Mouse (Mus musculus) spleen, adult 2 months (tissue): ENCODE results near the gene Ntrk2. TPM values are rescaled to one million over a fixed set of nuclear protein-coding genes. Genes with fewer than 3 reads are reported as not detected.

Experiments
- DNase-seq, 2 experiments: peaks; one replicate each; pipeline versions ENCODE4 v3.0.0 to v3.0.0-alpha.2; 2012 to 2021; ENCODE audit warnings: low spot score in 2 of 2, low read depth in 1 of 2
- H3K27ac ChIP-seq: fragments of 200-500 bp; 2 replicates; pipeline ENCODE4 v1.5.1; 2012; ENCODE audit warnings: low read length, inconsistent platforms; ENCODE audit not compliant: insufficient read depth
- H3K27me3 ChIP-seq: fragments of 200-500 bp; 2 replicates; pipeline ENCODE4 v1.6.1; 2012; ENCODE audit warnings: mild to moderate bottlenecking, moderate library complexity, low read length, inconsistent platforms; ENCODE audit not compliant: control insufficient read depth, insufficient read depth
- H3K36me3 ChIP-seq: fragments of 200-500 bp; 2 replicates; pipeline ENCODE4 v1.6.1; 2012; ENCODE audit warnings: mild to moderate bottlenecking, low read length, inconsistent platforms; ENCODE audit not compliant: control insufficient read depth, insufficient read depth
- H3K4me1 ChIP-seq: fragments of 200-500 bp; 2 replicates; pipeline ENCODE4 v1.6.1; 2011; ENCODE audit warnings: inconsistent platforms; ENCODE audit not compliant: control insufficient read depth, insufficient read depth, insufficient read length
- H3K4me3 ChIP-seq: fragments of 200-500 bp; 2 replicates; pipeline ENCODE4 v1.5.1; 2011; ENCODE audit warnings: mild to moderate bottlenecking, inconsistent platforms; ENCODE audit not compliant: insufficient read depth, insufficient read length; ENCODE audit errors: extremely low read depth
- CTCF ChIP-seq: fragments of 200-500 bp; IDR thresholded peaks from 2 replicates; pipeline ENCODE4 v1.5.1; 2011; ENCODE audit warnings: mild to moderate bottlenecking, inconsistent platforms; ENCODE audit not compliant: insufficient read depth, insufficient read length, insufficient replicate concordance; ENCODE audit errors: extremely low read depth
- POLR2A ChIP-seq: fragments of 200-500 bp; IDR thresholded peaks from 2 replicates; pipeline ENCODE4 v1.6.1; 2011; ENCODE audit warnings: low read depth, low read length, inconsistent platforms
- WGBS: fragments of 180-500 bp; shearing (Covaris S2); methylation state at CpG from one replicate; pipeline ENCODE4 v1.1.7; 2018; 5-methylcytosine and 5-hydroxymethylcytosine counted together
- polyA plus RNA-seq: library from polyadenylated mRNA; depleted of rRNA; stranded (reverse); fragments of >200 nt; gene quantifications from 2 replicates; pipeline ENCODE4 v1.2.3, GENCODE M21; 2012; rRNA removed

Ntrk2 gene
- polyA plus RNA-seq, 1 experiment: 1.3 TPM

GRCm38 (mm10) chr13:59176021-59176420 lies 369.7 kb downstream of the Ntrk2 start:
- no peaks in the 10 kb centered on the region for H3K36me3 ChIP-seq
- WGBS: 82% methylated on average over 3 of the region's 3 CpGs

GRCm38 (mm10) chr13:59176485-59176884 lies 370.1 kb downstream of the Ntrk2 start:
- no peak for TF ChIP-seq CTCF
- TF ChIP-seq POLR2A: no peak
- WGBS: 79% methylated on average over 9 of the region's 9 CpGs

More at GRCm38 (mm10) chr13:59176021-59176420, 369.7 kb downstream of the Ntrk2 start:
- Histone ChIP-seq H3K27me3 (no peaks in the 10 kb centered on the region), H3K27ac (no peak overlapping the region), H3K4me1 (no peaks in the 10 kb centered on the region), H3K4me3 (no peak overlapping the region)
- TF ChIP-seq CTCF: no peak
- no peak for TF ChIP-seq POLR2A
- DNase-seq: no peak

GRCm38 (mm10) chr13:59177003-59177402 lies 370.6 kb downstream of the Ntrk2 start:
- Histone ChIP-seq H3K4me1 (no peaks in the 10 kb centered on the region), H3K27ac (no peak overlapping the region), H3K4me3 (no peak overlapping the region), H3K36me3 (no peaks in the 10 kb centered on the region), H3K27me3 (no peaks in the 10 kb centered on the region)
- DNase-seq: no peak
- 73% methylated on average over 9 of the region's 9 CpGs for WGBS
- TF ChIP-seq POLR2A: no peak
- no peak for TF ChIP-seq CTCF

More at GRCm38 (mm10) chr13:59176485-59176884, 370.1 kb downstream of the Ntrk2 start:
- H3K27me3 ChIP-seq: no peaks in the 10 kb centered on the region
- no peaks in the 10 kb centered on the region for H3K36me3 ChIP-seq
- no peaks in the 10 kb centered on the region for H3K4me1 ChIP-seq
- no peak overlapping the region for H3K27ac ChIP-seq
- no peak overlapping the region for H3K4me3 ChIP-seq
- DNase-seq: no peak

GRCm38 (mm10) chr13:59179986-59180385 lies 373.6 kb downstream of the Ntrk2 start:
- no peak for DNase-seq
- WGBS: 88% methylated on average over 4 of the region's 4 CpGs
- Histone ChIP-seq H3K4me3 (no peak overlapping the region), H3K27me3 (no peaks in the 10 kb centered on the region), H3K27ac (no peak overlapping the region), H3K4me1 (no peaks in the 10 kb centered on the region), H3K36me3 (no peaks in the 10 kb centered on the region)
- no peak for TF ChIP-seq CTCF
- no peak for TF ChIP-seq POLR2A

- Histone ChIP-seq H3K4me1 (no peaks in the 10 kb centered on the region), H3K4me3 (no peak overlapping the region), H3K27me3 (no peaks in the 10 kb centered on the region), H3K27ac (no peak overlapping the region), H3K36me3 (no peaks in the 10 kb centered on the region)
- TF ChIP-seq CTCF (no peak), POLR2A (no peak)
- WGBS: 86% methylated on average over 10 of the region's 10 CpGs
- DNase-seq: no peak
Measured at GRCm38 (mm10) chr13:59180781-59181180, 374.4 kb downstream of the Ntrk2 start.

GRCm38 (mm10) chr13:59181188-59181947 lies 375.0 kb downstream of the Ntrk2 start:
- DNase-seq: no peak
- Histone ChIP-seq H3K36me3 (no peaks in the 10 kb centered on the region), H3K27ac (no peak overlapping the region), H3K4me3 (no peak overlapping the region), H3K4me1 (no peaks in the 10 kb centered on the region), H3K27me3 (no peaks in the 10 kb centered on the region)
- TF ChIP-seq POLR2A: no peak
- TF ChIP-seq CTCF: no peak
- 64% methylated on average over 16 of the region's 16 CpGs for WGBS

GRCm38 (mm10) chr13:59182630-59183029 lies 376.3 kb downstream of the Ntrk2 start:
- DNase-seq: no peak

More at GRCm38 (mm10) chr13:59182630-59183029, 376.3 kb downstream of the Ntrk2 start:
- TF ChIP-seq POLR2A: no peak
- no peak for TF ChIP-seq CTCF
- Histone ChIP-seq H3K36me3 (no peaks in the 10 kb centered on the region), H3K4me1 (no peaks in the 10 kb centered on the region), H3K4me3 (no peak overlapping the region), H3K27me3 (no peaks in the 10 kb centered on the region), H3K27ac (no peak overlapping the region)
- 75% methylated on average over 5 of the region's 5 CpGs for WGBS

Other genes starting within 250 kb of the Ntrk2 start
- 0.12 and 0.19 TPM in 2 replicates for gene Slc28a3, start 195.7 kb upstream of the Ntrk2 start, polyA plus RNA-seq